Mouse (Mus musculus): Measurements from ENCODE around the gene Flot1.

GRCm38 (mm10) chr17:35803020-35803419, 20.0 kb upstream of the Flot1 start:
- TF ChIP-seq CTCF (conservative IDR thresholded peaks at IDR 0.05; ENCODE audit: low read length): no peak
- TF ChIP-seq NANOG (IDR thresholded peaks at IDR 0.05; ENCODE audit: borderline replicate concordance, low read length): no peak
- TF ChIP-seq POU5F1 (IDR thresholded peaks at IDR 0.05; ENCODE audit: borderline replicate concordance, low read length): no peak

All from E14TG2a.4 (cell line).